Mouse (Mus musculus): ENCODE data around the gene Cbarp.

- no peak for TF ChIP-seq CTCF (IDR thresholded peaks at IDR 0.05)
- TF ChIP-seq POLR2A (IDR thresholded peaks at IDR 0.05; ENCODE audit: insufficient read depth, low read depth, low read length) = no peak
Observed at GRCm38 (mm10) chr10:80171252-80171651, 30.6 kb upstream of the Cbarp start.

Data from heart, adult 2 months (tissue).